Mouse (Mus musculus): ENCODE results near the gene Cxcl14. TPM values are rescaled to one million over a fixed set of nuclear protein-coding genes. Genes with fewer than 3 reads are reported as not detected.

Cxcl14 gene
- 1 to 10 TPM; 1.7 to 1.8 TPM for total RNA-seq (2021)

GRCm38 (mm10) chr13:56295943-56296658 lies at the start of gene Cxcl14:
TSS of gene Cxcl14 (minus strand) at chr13:56296551.
- DNase-seq (ENCODE audit: low spot score), result peak; percentile 4

GRCm38 (mm10) chr13:56344355-56344754 lies 48.0 kb upstream of the Cxcl14 start:
- no peak for DNase-seq (ENCODE audit: low spot score)
- intact Hi-C loops (cut with DNase I), result no loop called here

More at GRCm38 (mm10) chr13:56295943-56296658, at the start of gene Cxcl14:
- intact Hi-C loops (cut with DNase I), result no loop called here

- DNase-seq (ENCODE audit: low spot score), result no peak
- intact Hi-C loops (cut with DNase I), result no loop called here
Measured at GRCm38 (mm10) chr13:56342491-56342890, 46.1 kb upstream of the Cxcl14 start.

- DNase-seq (ENCODE audit: low spot score), result peak; percentile 51
- intact Hi-C loops (cut with DNase I), result no loop called here
Measured at GRCm38 (mm10) chr13:56340513-56340912, 44.2 kb upstream of the Cxcl14 start.

GRCm38 (mm10) chr13:56339816-56340215 lies 43.5 kb upstream of the Cxcl14 start:
- intact Hi-C loops (cut with DNase I), result no loop called here
- DNase-seq (ENCODE audit: low spot score), result no peak

GRCm38 (mm10) chr13:56336982-56337381 lies 40.6 kb upstream of the Cxcl14 start:
- intact Hi-C loops (cut with DNase I), result no loop called here
- DNase-seq (ENCODE audit: low spot score), result no peak

GRCm38 (mm10) chr13:56334802-56335690 lies 38.7 kb upstream of the Cxcl14 start:
- no peak for DNase-seq (ENCODE audit: low spot score)
- intact Hi-C loops (cut with DNase I), result no loop called here

GRCm38 (mm10) chr13:56334236-56334635 lies 37.9 kb upstream of the Cxcl14 start:
- no peak for DNase-seq (ENCODE audit: low spot score)
- intact Hi-C loops (cut with DNase I), result no loop called here

- DNase-seq (ENCODE audit: low spot score), result no peak
- intact Hi-C loops (cut with DNase I), result no loop called here
Measured at GRCm38 (mm10) chr13:56332356-56332755, 36.0 kb upstream of the Cxcl14 start.

- no peak for DNase-seq (ENCODE audit: low spot score)
- intact Hi-C loops (cut with DNase I), result no loop called here
Measured at GRCm38 (mm10) chr13:56330603-56331455, 34.5 kb upstream of the Cxcl14 start.

GRCm38 (mm10) chr13:56329769-56330168 lies 33.4 kb upstream of the Cxcl14 start:
- intact Hi-C loops (cut with DNase I), result loop anchor here (5.0 kb wide), 1 partner anchor 93 kb away; no protein-coding TSS in a partner anchor
- no peak for DNase-seq (ENCODE audit: low spot score)

- intact Hi-C loops (cut with DNase I), result loop anchor here (5.0 kb wide), 1 partner anchor 93 kb away; no protein-coding TSS in a partner anchor
Measured at GRCm38 (mm10) chr13:56329165-56329564, 32.8 kb upstream of the Cxcl14 start.

GRCm38 (mm10) chr13:56327779-56328178 lies 31.4 kb upstream of the Cxcl14 start:
- no peak for DNase-seq (ENCODE audit: low spot score)
- intact Hi-C loops (cut with DNase I), result loop anchor here (5.0 kb wide), 1 partner anchor 95 kb away; no protein-coding TSS in a partner anchor

More at GRCm38 (mm10) chr13:56329165-56329564, 32.8 kb upstream of the Cxcl14 start:
- no peak for DNase-seq (ENCODE audit: low spot score)

- no peak for DNase-seq (ENCODE audit: low spot score)
- intact Hi-C loops (cut with DNase I), result no loop called here
Measured at GRCm38 (mm10) chr13:56321635-56322034, 25.3 kb upstream of the Cxcl14 start.

GRCm38 (mm10) chr13:56316930-56317329 lies 20.6 kb upstream of the Cxcl14 start:
- intact Hi-C loops (cut with DNase I), result no loop called here
- DNase-seq (ENCODE audit: low spot score), result no peak

GRCm38 (mm10) chr13:56315201-56315600 lies 18.9 kb upstream of the Cxcl14 start:
- no peak for DNase-seq (ENCODE audit: low spot score)
- intact Hi-C loops (cut with DNase I), result no loop called here

- no peak for DNase-seq (ENCODE audit: low spot score)
- intact Hi-C loops (cut with DNase I), result no loop called here
Measured at GRCm38 (mm10) chr13:56305058-56305457, 8.7 kb upstream of the Cxcl14 start.

GRCm38 (mm10) chr13:56304453-56304852 lies 8.1 kb upstream of the Cxcl14 start:
- intact Hi-C loops (cut with DNase I), result no loop called here
- no peak for DNase-seq (ENCODE audit: low spot score)

GRCm38 (mm10) chr13:56299336-56299735 lies 3.0 kb upstream of the Cxcl14 start:
- intact Hi-C loops (cut with DNase I), result no loop called here
- DNase-seq (ENCODE audit: low spot score), result no peak

- DNase-seq (ENCODE audit: low spot score), result no peak
- intact Hi-C loops (cut with DNase I), result no loop called here
Measured at GRCm38 (mm10) chr13:56296659-56297020, 289 bp upstream of the Cxcl14 start.

Data from heart, postnatal 25 days (tissue).